ENCODE assay signal across 8 mouse cellular contexts in genomic region chr2:117438586-117439371, GRCm38 (mm10).
DNase-seq lines count a peak whose midpoint lies in the region; ATAC-seq lines count a peak whose summit lies in the region.

No protein-coding gene starts in this region.

- H3K27ac ChIP-seq in midbrain, embryonic 14.5 days (replicated peaks; ENCODE audit: low read depth, low read length), result no peak overlapping the region

- peak; percentile 45 for DNase-seq in heart, adult 8-10 months (ENCODE audit: low spot score)
- no peak for DNase-seq in heart, postnatal 25 days (ENCODE audit: low spot score)
- DNase-seq in cerebellum, adult 9-10 months, result peak; percentile 63
- DNase-seq in frontal cortex, postnatal 10 days (ENCODE audit: low spot score in 2 of 2), result peak; percentile 77
- peak; percentile 27 for DNase-seq in kidney, adult 11 months
- DNase-seq in left cerebral cortex, postnatal 14 days (ENCODE audit: low spot score in 2 of 2), result peak; percentile 92 to 95
- DNase-seq in midbrain, embryonic 14.5 days, result peak; percentile 86
- DNase-seq in spleen, adult 18-20 months, result peak; percentile 52 to 72

- intact Hi-C loops in heart, postnatal 25 days (cut with DNase I), result loop anchor here (1.0 to 5.0 kb wide), 2 partner anchors 175 to 546 kb away; no protein-coding TSS in a partner anchor
- intact Hi-C loops in left cerebral cortex, postnatal 14 days (cut with DNase I), result loop anchor here (1.0 kb wide), 3 partner anchors 51 to 175 kb away; no protein-coding TSS in a partner anchor

- no peak overlapping the region for H3K4me3 ChIP-seq in midbrain, embryonic 14.5 days (replicated peaks; ENCODE audit: low read depth, low read length)

- no peak overlapping the region for H3K9ac ChIP-seq in midbrain, embryonic 14.5 days (replicated peaks; ENCODE audit: low read length)

- 67% methylated on average over 8 of the region's 8 CpGs for WGBS in midbrain, embryonic 14.5 days

- ATAC-seq in midbrain, embryonic 14.5 days (ENCODE audit: low FRiP score, low TSS enrichment), result peak; percentile 69

- H3K9me3 ChIP-seq in midbrain, embryonic 14.5 days (ENCODE audit: control insufficient read depth, low read length), result no peaks in the 10 kb centered on the region

- H3K36me3 ChIP-seq in midbrain, embryonic 14.5 days (ENCODE audit: control insufficient read depth, insufficient read depth, low read length), result no peaks in the 10 kb centered on the region

- no peak overlapping the region for H3K4me2 ChIP-seq in midbrain, embryonic 14.5 days (ENCODE audit: low read length)

- H3K4me1 ChIP-seq in midbrain, embryonic 14.5 days (ENCODE audit: control insufficient read depth, insufficient read depth, low read length), result no peaks in the 10 kb centered on the region

- H3K27me3 ChIP-seq in midbrain, embryonic 14.5 days (ENCODE audit: control insufficient read depth, insufficient read depth, low read length), result no peaks in the 10 kb centered on the region
